Mouse (Mus musculus) layer of hippocampus, adult 18-20 months (tissue): ENCODE results near the gene Pip4k2c. TPM values are rescaled to one million over a fixed set of nuclear protein-coding genes. Genes with fewer than 3 reads are reported as not detected.

ENCODE experiments used
- DNase-seq, 2 experiments: peaks; one replicate each; pipeline ENCODE4 v3.0.0; 2022; ENCODE audit warnings: low spot score in 2 of 2
- long read RNA-seq: library from polyadenylated mRNA; stranded (forward); transcript quantifications from one replicate; pipeline ENCODE4 v2.0.0, GENCODE M21; 2021
- total RNA-seq, 2 experiments: library from RNA; stranded (reverse); gene quantifications; 2 replicates each; pipeline ENCODE4 v1.2.3; 2021

Pip4k2c gene
- total RNA-seq = 100 to 1,000 TPM; 103 to 114 TPM
- long read RNA-seq, transcript Pip4k2c-201 (10 exons, 3,307 nt) = major isoform, 171 of 210 reads
- long read RNA-seq, partial matches to known transcripts = 20 of 210 reads
- long read RNA-seq, other reads (novel, unspliced or antisense) = 19 of 210 reads

DNA sequence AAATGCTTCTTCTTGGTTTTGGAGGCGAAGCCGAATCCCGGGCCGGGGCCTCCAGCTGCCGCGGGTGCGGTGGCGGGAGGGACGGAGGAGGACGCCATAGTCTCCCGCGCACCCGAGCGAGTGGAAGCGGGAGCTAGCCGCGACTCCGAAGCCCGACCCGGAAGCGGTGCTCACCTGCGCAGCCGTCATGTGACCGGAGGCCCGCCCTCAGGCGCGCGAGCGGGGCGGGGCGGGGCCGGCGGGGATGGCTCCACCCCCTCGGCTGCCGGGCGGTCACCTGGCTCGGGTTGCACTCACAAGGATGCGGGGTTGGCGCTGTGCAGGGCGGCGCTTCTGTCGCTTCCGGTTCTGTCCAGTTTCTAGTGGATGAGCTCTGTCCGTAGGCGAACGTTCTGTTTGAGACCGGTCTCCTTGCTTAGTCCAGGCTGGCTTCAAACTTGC, at the start of gene Pip4k2c:
TSS of gene Pip4k2c (minus strand) at position 172 of the 441 bp plus-strand sequence.
- peak; percentile 90 to 91 for DNase-seq

- no peak for DNase-seq
Measured at GRCm38 (mm10) chr10:127258489-127258888, 47.1 kb upstream of the Pip4k2c start.

- no peak for DNase-seq
Measured at GRCm38 (mm10) chr10:127257790-127258189, 46.4 kb upstream of the Pip4k2c start.

DNA sequence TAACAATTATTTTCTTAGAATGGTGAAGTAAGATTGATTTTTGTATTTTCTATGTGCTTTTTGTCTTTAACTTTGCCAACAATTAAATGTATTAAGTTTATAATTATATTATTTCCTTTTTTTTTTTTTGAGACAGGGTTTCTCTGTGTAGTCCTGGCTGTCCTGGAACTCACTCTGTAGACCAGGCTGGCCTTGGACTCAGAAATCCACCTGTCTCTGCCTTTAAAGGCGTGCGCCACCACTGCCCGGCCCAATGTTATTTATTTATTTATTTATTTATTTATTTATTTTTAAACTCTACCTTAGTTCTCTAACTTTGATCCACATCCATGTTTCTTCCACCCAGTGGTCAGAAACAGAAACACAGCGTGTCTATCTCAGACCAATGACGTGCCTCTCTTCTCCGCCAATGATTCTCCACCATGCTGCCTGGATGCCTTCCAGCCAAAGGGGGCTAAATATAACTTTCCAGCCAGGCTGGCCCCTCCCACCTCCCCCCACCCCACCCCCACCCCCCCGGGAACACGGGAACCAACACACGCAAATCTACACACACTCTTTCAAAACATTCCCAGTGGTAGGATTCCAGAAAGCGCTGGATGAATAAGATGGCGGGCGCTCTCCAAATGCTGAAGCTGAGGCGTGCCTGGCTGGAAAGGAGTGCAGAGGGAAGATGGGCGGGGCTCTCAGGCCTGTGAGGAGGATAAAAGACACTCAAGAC, 44.4 kb upstream of the Pip4k2c start:
- no peak for DNase-seq

DNA sequence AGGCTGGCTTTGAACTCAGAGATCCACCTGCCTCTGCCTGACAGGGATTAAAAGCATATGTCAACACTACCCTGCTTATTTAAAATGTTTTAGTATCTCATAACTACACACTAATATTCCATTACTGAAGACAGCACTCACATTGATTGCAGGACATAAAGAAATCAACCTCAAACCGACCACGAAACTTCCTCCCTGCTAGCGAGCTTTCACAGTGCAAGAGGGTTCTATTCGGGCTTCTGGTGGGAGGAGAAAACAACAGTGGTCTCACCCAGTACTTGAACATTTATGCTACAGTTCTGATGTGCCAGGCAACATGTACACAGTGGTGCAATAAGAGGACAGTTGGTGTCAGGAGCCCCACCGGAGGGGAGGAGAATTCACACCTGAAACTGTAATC, 39.4 kb upstream of the Pip4k2c start:
- no peak for DNase-seq

- DNase-seq = no peak
Measured at GRCm38 (mm10) chr10:127238241-127238824, 26.9 kb upstream of the Pip4k2c start.

GRCm38 (mm10) chr10:127236541-127236940, 25.2 kb upstream of the Pip4k2c start:
- no peak for DNase-seq

- no peak for DNase-seq
Measured at GRCm38 (mm10) chr10:127233141-127233540, 21.8 kb upstream of the Pip4k2c start.

- no peak for DNase-seq
Measured at GRCm38 (mm10) chr10:127231741-127232140, 20.4 kb upstream of the Pip4k2c start.

DNA sequence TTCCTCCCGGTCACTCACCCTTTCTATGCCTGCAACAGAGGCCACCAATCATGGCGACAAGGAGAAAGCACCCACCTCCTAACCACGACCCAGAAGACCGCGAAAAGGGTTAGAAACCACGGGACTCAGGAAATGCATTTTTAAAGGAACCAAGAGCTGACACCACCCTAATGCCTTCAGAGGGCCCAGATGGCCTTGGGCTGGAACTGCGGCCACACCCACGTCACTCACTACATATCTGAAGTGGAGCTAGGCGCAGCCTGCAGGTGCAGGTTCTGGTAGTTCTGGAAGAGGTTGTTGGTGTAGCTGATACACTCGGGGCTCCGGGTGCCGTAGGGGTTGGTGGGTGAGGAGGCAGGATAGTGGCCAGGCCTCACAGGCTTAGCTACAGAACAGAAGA, 19.3 kb upstream of the Pip4k2c start:
- no peak for DNase-seq

DNA sequence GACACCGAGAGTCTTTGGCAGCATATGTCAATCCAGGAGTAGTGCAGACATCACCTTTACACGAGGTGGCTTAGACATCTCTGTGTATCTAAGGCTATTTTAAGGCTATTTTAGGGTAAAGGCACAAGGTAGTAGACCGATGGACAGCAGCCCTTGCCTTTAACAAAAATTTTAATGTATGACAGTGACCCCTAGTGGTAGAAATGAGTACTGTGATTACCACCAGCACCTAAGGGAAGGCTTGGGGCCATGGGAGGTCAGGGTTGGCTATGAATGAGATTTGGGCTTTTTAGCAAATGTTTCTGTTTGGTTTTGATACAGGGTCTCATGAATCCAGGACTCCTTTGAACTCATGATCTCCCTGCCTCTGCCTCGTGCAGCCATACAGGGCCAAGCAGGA, 17.5 kb upstream of the Pip4k2c start:
- peak in 1 of 2 experiments; percentile 78 for DNase-seq

DNA sequence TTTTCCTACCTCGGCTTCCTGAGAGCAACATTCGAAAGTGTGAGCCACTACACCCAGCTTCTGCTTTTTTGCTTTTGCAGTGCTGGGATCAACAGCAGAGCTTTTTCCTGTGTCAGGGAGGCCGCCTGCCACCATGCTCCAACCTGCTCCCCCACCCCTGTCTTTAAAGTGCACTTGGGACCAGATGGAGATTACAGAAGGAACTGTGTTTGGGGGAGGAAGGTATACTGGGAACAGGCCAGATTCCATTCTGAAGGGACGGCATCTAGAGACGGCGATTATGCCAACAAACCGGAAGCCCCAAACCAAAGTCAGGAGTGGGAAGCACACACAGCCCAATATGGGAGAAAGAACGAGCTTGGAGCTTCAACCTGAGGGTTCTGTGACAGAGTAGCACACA, 15.8 kb upstream of the Pip4k2c start:
- DNase-seq = peak in 1 of 2 experiments; percentile 55

DNA sequence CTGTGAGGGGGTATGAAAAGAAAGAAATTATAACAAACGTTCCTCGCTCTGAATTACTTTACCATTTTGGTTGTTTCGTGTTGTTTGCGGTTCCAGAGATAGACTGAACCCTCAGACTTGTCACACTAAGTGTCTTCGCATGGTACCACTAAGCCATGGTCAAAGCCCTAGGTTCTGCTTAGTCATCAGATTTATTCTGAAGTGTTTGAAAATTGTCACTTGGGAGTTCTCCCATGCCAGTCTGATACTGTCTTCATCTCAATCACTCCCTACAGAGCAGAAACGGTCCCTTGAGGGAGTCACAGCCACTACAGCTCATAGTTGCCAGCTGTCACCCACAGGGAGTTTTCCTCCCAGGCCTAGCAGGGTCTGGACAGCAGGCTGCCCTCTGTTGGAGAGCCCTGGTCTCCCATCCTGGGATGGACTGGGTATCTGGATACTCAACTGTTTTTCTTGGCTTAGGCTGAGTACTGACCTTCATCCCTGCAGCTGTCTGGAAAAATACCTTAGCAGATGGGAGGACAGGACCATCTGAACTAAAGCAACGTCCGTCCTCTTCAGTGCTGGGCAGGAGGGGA, 15.0 kb upstream of the Pip4k2c start:
- DNase-seq = no peak

- DNase-seq = peak in 1 of 2 experiments; percentile 51
Measured at GRCm38 (mm10) chr10:127225732-127226131, 14.3 kb upstream of the Pip4k2c start.

GRCm38 (mm10) chr10:127225213-127225612, 13.8 kb upstream of the Pip4k2c start:
- no peak for DNase-seq

DNA sequence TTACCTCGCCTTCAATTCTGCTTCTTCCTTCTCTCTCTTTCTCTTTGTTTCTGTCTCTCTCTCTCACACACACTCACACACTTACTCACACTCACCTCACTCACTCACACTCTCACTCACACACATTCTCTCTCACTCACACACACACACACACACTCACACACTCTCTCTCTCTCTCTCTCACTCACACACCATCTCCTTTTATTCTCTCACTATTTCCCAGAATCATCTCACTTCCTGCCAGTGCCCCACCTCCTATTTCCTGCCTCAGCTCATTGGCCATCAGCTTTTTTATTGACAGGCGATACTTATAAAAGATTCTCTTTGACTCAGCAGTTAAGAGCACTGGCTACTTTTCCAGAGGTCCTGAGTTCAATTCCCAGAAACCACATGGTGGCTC, 7.0 kb upstream of the Pip4k2c start:
- no peak for DNase-seq

DNA sequence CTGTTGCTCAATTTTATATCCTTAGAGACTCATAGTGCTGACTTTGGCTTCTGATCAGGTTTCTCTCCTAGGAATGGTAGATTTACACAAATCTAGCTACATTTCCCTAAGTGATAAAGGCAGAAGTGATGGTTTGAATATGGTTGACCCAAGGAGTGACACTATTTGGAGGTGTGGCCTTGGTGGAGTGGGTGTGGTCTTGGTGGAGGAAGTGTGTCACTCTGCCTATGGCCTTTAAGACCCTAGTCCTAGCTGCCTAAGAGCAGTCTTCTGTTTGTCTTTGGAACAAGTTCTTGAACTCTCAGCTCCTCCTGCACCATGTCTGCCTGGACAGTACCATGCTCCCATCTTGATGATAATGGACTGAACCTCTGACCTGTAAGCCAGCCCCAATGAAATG, 5.8 kb upstream of the Pip4k2c start:
- no peak for DNase-seq

- DNase-seq = no peak
Measured at GRCm38 (mm10) chr10:127216456-127216855, 5.1 kb upstream of the Pip4k2c start.

DNA sequence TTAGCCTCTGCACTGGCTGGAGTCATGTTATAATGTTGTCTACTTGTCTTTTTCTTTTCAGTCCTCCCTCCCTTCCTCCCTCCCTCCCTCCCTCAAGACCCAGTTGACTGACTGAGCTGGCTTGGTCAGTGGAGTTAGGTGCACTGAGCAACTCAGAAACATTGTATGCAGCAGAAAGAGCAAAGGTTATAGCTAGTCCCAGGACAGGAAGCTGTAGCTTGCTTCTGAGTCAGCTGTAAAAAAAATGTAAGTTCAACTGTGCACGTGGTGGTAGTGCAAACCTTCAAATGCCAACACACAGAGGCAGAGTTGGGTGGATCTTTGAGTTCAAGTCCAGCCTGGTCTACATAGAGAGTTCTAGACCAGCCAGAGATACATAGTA, 3.0 kb upstream of the Pip4k2c start:
- no peak for DNase-seq

DNA sequence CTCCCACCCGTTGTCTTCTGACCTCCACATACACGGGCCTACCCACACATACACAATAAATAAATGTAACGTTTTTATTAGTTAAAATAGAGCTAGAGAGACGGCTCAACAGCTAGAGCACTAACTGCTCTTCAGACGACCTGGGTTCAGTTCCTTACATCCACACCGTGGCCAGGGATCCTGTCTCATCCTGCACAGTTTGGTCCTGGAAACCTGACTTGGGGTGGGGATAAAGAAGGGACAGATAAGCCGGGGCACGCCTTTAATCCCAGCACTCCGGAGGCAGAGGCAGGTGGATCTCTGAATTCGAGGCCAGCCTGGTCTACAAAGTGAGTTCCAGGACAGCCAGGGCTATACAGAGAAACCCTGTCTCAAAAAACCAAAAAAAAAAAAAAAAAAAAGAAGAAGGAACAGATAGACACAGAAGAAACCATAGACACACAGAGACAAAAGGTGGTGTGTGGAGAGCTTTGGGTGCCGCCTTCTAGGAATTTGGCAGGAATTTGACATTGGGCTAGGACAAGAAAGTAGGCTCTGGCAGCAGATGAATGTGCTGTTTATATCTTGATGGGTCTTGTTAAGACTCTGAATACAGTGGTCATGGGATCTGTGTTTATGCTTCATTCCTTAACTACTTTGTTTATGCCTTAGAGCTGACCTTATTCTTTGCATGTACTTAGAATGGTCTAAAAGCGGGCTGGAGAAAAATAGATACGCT, 2.5 kb upstream of the Pip4k2c start:
- no peak for DNase-seq

DNA sequence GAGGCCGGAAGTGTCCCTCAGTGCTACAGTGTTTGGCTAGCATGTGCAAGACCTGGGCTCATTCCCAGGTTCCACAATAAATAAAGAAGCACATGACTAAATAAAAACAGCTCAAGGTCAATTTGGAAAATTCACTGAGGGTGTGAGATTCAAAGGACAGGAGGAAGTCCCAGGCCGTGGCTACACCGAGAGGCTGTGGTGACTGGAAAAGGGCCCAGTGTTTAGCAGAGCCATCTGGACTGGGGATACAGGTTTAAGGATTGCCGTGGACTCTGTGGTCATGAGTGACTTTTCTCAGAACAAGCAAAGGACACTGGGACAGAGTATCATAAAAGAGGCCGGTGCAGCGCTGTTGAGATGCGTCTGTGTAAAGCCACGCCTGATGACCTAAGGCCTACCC, 1.9 kb upstream of the Pip4k2c start:
- DNase-seq = no peak

GRCm38 (mm10) chr10:127210961-127211405, 402 bp downstream of the Pip4k2c start:
- no peak for DNase-seq
